Mouse (Mus musculus): Measurements from ENCODE around the gene Lrrc8b. TPM values are rescaled to one million over a fixed set of nuclear protein-coding genes. Genes with fewer than 3 reads are reported as not detected.

Gene Lrrc8b
- total and polyA plus RNA-seq, 3 experiments = 7.4 to 14.0 TPM; not detected in 1

DNA sequence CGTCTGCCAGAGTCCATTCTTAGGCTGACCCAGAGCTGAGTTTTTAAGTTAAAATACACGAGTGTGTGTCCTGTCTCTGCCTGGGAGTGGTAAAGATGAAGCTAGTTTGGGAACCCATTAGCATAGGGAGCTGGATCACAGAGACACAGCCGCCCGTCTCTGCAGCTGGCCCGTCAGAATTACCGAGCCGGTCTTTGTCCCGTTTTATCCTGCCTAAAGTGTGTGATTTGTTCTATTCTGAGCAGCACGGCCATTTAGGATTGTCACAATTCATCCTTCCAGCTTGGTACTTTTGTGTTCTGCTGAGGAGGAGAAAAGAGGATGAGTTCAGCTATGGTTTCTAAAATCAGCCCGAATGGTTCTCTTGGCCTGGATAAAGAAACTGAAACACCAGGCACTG, 51.7 kb downstream of the Lrrc8b start:
- Histone ChIP-seq H3K4me3 (ENCODE audit: control insufficient read depth in 1 of 2, insufficient read depth in 1 of 2, low read depth in 2 of 2, low read length in 2 of 2) (no peak overlapping the region), H3K27me3 (ENCODE audit: control insufficient read depth in 1 of 2, insufficient read depth in 2 of 2, low read length in 2 of 2) (no peaks in the 10 kb centered on the region), H3K4me1 (ENCODE audit: control insufficient read depth in 1 of 2, insufficient read depth in 2 of 2, low read length in 2 of 2) (no peaks in the 10 kb centered on the region), H3K27ac (ENCODE audit: control insufficient read depth, low read depth, low read length) (no peak overlapping the region), H3K79me2 (ENCODE audit: control insufficient read depth, insufficient read depth, low read length, poor library complexity) (no peaks in the 10 kb centered on the region), H3K9ac (ENCODE audit: control insufficient read depth, low read depth, low read length, poor library complexity, severe bottlenecking) (no peak overlapping the region), H3K9me3 (replicated peaks; ENCODE audit: insufficient read depth, low read length) (no peaks in the 10 kb centered on the region), H3K36me3 (ENCODE audit: control insufficient read depth in 1 of 2, insufficient read depth in 2 of 2, low read length in 2 of 2) (no peaks in the 10 kb centered on the region)
- TF ChIP-seq EP300 (IDR thresholded peaks at IDR 0.05; ENCODE audit: low read depth in 1 of 2, low read length in 2 of 2) (no peak), ZC3H11A (IDR thresholded peaks at IDR 0.05; ENCODE audit: low read depth, low read length) (no peak), POLR2AphosphoS5 (IDR thresholded peaks at IDR 0.05; ENCODE audit: borderline replicate concordance, low read depth, low read length) (no peak), POLR2AphosphoS2 (IDR thresholded peaks at IDR 0.05; ENCODE audit: low read length) (no peak), MAZ (IDR thresholded peaks at IDR 0.05; ENCODE audit: low read depth, low read length) (no peak), MYC (IDR thresholded peaks at IDR 0.05; ENCODE audit: low read depth, low read length) (no peak), CHD2 (IDR thresholded peaks at IDR 0.05; ENCODE audit: low read length) (no peak), UBTF (IDR thresholded peaks at IDR 0.05; ENCODE audit: borderline replicate concordance, insufficient read depth, low read depth, low read length) (no peak), ZNF384 (IDR thresholded peaks at IDR 0.05; ENCODE audit: low read depth, low read length) (no peak), ZKSCAN1 (IDR thresholded peaks at IDR 0.05; ENCODE audit: low read depth, low read length) (no peak), RAD21 (IDR thresholded peaks at IDR 0.05; ENCODE audit: low read depth, low read length) (no peak), TAL1 (IDR thresholded peaks at IDR 0.05; ENCODE audit: low read length) (no peak), HCFC1 (IDR thresholded peaks at IDR 0.05; ENCODE audit: low read depth, low read length) (no peak), BHLHE40 (IDR thresholded peaks at IDR 0.05; ENCODE audit: borderline replicate concordance, low read depth, low read length) (no peak), E2F4 (IDR thresholded peaks at IDR 0.05; ENCODE audit: borderline replicate concordance, low read depth, low read length) (no peak), JUND (IDR thresholded peaks at IDR 0.05; ENCODE audit: low read depth, low read length) (no peak)
- no peak for DNase-seq (ENCODE audit: low read depth, low spot score)

DNA sequence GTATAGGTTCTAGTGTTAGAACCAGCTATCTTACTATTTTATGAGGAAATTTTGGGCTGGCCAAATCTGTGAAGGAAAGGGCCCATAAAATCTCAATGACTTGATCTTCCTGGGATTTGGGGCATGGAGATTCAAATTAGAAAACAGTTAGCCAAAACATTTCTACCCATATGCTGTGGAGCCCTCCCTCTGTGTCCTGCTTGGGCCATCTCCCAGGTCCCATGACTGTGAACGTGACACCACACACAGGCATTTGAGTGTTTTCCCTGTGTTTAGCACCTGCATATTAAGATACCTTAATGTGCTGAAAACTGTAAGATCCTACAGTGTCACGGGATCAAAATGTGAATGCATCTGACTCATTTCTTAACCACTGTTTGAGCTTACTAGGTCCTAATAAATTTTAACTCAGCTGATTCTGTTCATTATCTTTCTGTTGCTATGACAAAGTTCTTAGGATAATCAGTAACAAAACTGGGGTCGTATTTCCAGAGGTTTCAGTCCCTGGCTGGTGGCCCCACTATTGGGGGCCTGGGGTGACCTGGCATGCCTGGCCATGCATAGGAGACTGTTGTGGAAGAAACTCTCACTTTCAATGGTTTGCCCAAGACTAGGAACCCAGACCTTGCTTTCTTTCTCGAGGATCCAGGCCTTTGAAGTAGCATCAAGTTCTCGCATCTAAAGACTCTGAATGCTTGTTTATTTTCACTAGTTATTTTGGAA, 57.6 kb downstream of the Lrrc8b start:
- no peak for DNase-seq (ENCODE audit: low read depth, low spot score)
- no peaks in the 10 kb centered on the region for H3K9me3 ChIP-seq (replicated peaks; ENCODE audit: insufficient read depth, low read length)
- H3K79me2 ChIP-seq (ENCODE audit: control insufficient read depth, insufficient read depth, low read length, poor library complexity) = no peaks in the 10 kb centered on the region
- no peak overlapping the region for H3K9ac ChIP-seq (ENCODE audit: control insufficient read depth, low read depth, low read length, poor library complexity, severe bottlenecking)
- no peaks in the 10 kb centered on the region for H3K4me1 ChIP-seq (ENCODE audit: control insufficient read depth in 1 of 2, insufficient read depth in 2 of 2, low read length in 2 of 2)
- no peak overlapping the region for H3K27ac ChIP-seq (ENCODE audit: control insufficient read depth, low read depth, low read length)
- no peak overlapping the region for H3K4me3 ChIP-seq (ENCODE audit: control insufficient read depth in 1 of 2, insufficient read depth in 1 of 2, low read depth in 2 of 2, low read length in 2 of 2)
- peaks cover 0 to 5% of the 10 kb centered on the region in 2 experiments; a peak in 2 of 4 replicates for H3K36me3 ChIP-seq (ENCODE audit: control insufficient read depth in 1 of 2, insufficient read depth in 2 of 2, low read length in 2 of 2)
- TF ChIP-seq TAL1 (IDR thresholded peaks at IDR 0.05; ENCODE audit: low read length) (no peak), POLR2A (IDR thresholded peaks at IDR 0.05; ENCODE audit: control insufficient read depth in 1 of 2, insufficient read depth in 1 of 2, low read depth in 1 of 2, low read length in 2 of 2, poor library complexity in 1 of 2) (no peak)
- no peaks in the 10 kb centered on the region for H3K27me3 ChIP-seq (ENCODE audit: control insufficient read depth in 1 of 2, insufficient read depth in 2 of 2, low read length in 2 of 2)
